Comparison of ENCODE assay signal across 32 mouse cellular contexts in the genomic region with DNA sequence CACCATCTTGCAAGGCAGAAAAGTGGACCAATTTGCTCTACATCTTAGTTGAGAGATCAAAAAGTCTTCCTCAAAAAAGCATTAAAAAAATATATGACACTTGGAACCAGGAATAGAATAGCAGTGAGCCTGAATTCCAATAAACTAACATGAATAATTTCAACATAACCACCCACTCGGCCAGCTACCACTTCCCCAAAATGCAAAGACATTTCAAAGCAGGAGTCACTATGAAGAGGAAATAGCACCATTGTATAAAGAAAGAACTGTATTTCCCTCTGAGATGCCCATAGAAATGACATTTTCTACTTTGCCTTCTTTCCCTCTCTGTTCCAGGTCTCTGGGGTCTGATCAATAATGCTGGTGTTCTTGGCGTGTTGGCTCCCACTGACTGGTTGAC. TPM values are rescaled to one million over a fixed set of nuclear protein-coding genes. Genes with fewer than 3 reads are reported as not detected.
A peak's percentile ranks its signal among the peaks of the same experiment; 100 is the strongest.
DNase-seq lines count a peak whose midpoint lies in the region; ATAC-seq and TF ChIP-seq lines count a peak whose summit lies in the region.
"Had no signal": no experiment of that assay in that cellular context is flagged by ENCODE, and none has a peak within 500 bp of the region (broad histone marks: within the 10 kb centered on the region; RNA-seq: fewer than 3 reads in every experiment).

No protein-coding gene starts in this region.

- ATAC-seq in granulocyte monocyte progenitor cell, adult 5-6 weeks (replicated peaks; ENCODE audit: poor library complexity, severe bottlenecking) = peak; percentile 94
- ATAC-seq in megakaryocyte, adult 5-6 weeks (ENCODE audit: poor library complexity, severe bottlenecking) = peak; percentile 93
- peak; percentile 39; the same call in 1 of the 2 replicates for ATAC-seq in neutrophil, adult 5-6 weeks (ENCODE audit: extremely low read depth, insufficient number of reproducible peaks, low FRiP score, poor library complexity, severe bottlenecking)
- ATAC-seq: forebrain, embryonic 14.5 days; forebrain, postnatal 0 days; hindbrain, postnatal 0 days had no signal

- H3K27ac ChIP-seq in bone marrow macrophage, adult 2 months (ENCODE audit: insufficient read depth, low read depth, low read length) = peak overlapping the region; percentile 56
- H3K27ac ChIP-seq: embryonic facial prominence, embryonic 12.5 days; embryonic facial prominence, embryonic 15.5 days; gastrocnemius, adult 2 months; heart, embryonic 15.5 days; hindbrain, embryonic 14.5 days; hindbrain, postnatal 0 days had no signal

- no peak overlapping the region for H3K4me3 ChIP-seq in bone marrow macrophage, adult 2 months (ENCODE audit: insufficient read depth, low read length)
- H3K4me3 ChIP-seq: embryonic facial prominence, embryonic 12.5 days; embryonic facial prominence, embryonic 15.5 days; gastrocnemius, adult 2 months; heart, embryonic 12.5 days; heart, embryonic 15.5 days had no signal

- TF ChIP-seq POLR2A in bone marrow macrophage, adult 2 months (IDR thresholded peaks at IDR 0.05; ENCODE audit: borderline replicate concordance, low read depth, low read length) = no peak

- no peak for DNase-seq in spleen, adult 12 weeks (ENCODE audit: low spot score)
- DNase-seq in liver = no peak
- no peak for DNase-seq in left cerebral cortex, postnatal 4 days
- DNase-seq: adrenal gland, adult 2 months; adrenal gland, postnatal 14 days; B cell, adult 2 months; cerebellum, adult 11-12 months; cerebellum, adult 8-10 months; cerebellum, postnatal 10 days; cerebellum, postnatal 36 days; forebrain, postnatal 0 days; gastrocnemius, adult 2 months; gastrocnemius, postnatal 14 days; heart, adult 18-20 months; heart, postnatal 10 days; heart, postnatal 36 days had no signal

- intact Hi-C loops in left cerebral cortex, postnatal 4 days (cut with DNase I) = no loop called here

- peaks cover 26% of the 10 kb centered on the region for H3K4me1 ChIP-seq in bone marrow macrophage, adult 2 months (ENCODE audit: control insufficient read depth, insufficient read depth, low read length)
- H3K4me1 ChIP-seq: embryonic facial prominence, embryonic 12.5 days; heart, embryonic 15.5 days had no signal

- TF ChIP-seq CTCF in bone marrow macrophage, adult 2 months (IDR thresholded peaks at IDR 0.05; ENCODE audit: low read depth, low read length) = no peak

RNA-seq across cellular contexts. Expression of a gene that starts 13.7 kb away (rescaled TPM):
- 3.0 and 3.4 TPM in 2 replicates for polyA plus RNA-seq in bone marrow macrophage, adult 2 months (2012; ENCODE audit: insufficient read depth, insufficient read length, missing spikeins)
- 0.09 TPM in 1 of 2 replicates, not detected in the other for total RNA-seq in granulocyte monocyte progenitor cell, adult 5-6 weeks (2014; fragmentation: Nextera tagmentation)
- 0.73 and 0.82 TPM in 2 replicates for total RNA-seq in granulocyte monocyte progenitor cell, adult 5-6 weeks (2017)
- total RNA-seq in megakaryocyte, adult 5-6 weeks (2015) = 12.4 and 13.8 TPM in 2 replicates
- total RNA-seq in megakaryocyte, adult 5-6 weeks (2017) = 16.2 and 17.2 TPM in 2 replicates
- total RNA-seq in neutrophil, adult 5-6 weeks (2017) = 107 and 115 TPM in 2 replicates
- not detected for total RNA-seq in left cerebral cortex, postnatal 4 days (2021)
- total RNA-seq: CH12.LX; forebrain, postnatal 0 days; gastrocnemius, adult 2 months; gastrocnemius, postnatal 14 days; hindbrain, postnatal 0 days had no signal
- polyA plus RNA-seq: brain, embryonic 14.5 days; embryonic facial prominence, embryonic 12.5 days; forebrain, embryonic 11.5 days; forebrain, embryonic 14.5 days; forebrain, postnatal 0 days; G1E; hindbrain, embryonic 11.5 days; hindbrain, embryonic 14.5 days; hindbrain, postnatal 0 days had no signal

RNA-seq across cellular contexts. Expression of a gene that starts 51.5 kb away (rescaled TPM):
- not detected in 2 replicates for polyA plus RNA-seq in bone marrow macrophage, adult 2 months (2012; ENCODE audit: insufficient read depth, insufficient read length, missing spikeins)
- total RNA-seq in granulocyte monocyte progenitor cell, adult 5-6 weeks (2014; fragmentation: Nextera tagmentation) = not detected in 2 replicates
- not detected in 2 replicates for total RNA-seq in granulocyte monocyte progenitor cell, adult 5-6 weeks (2017)
- not detected in 2 replicates for total RNA-seq in megakaryocyte, adult 5-6 weeks (2015)
- total RNA-seq in megakaryocyte, adult 5-6 weeks (2017) = not detected in 2 replicates
- 0.35 and 0.49 TPM in 2 replicates for total RNA-seq in neutrophil, adult 5-6 weeks (2017)
- total RNA-seq in left cerebral cortex, postnatal 4 days (2021) = under 1 TPM in 1 of 2 experiments, not detected in 1; 0.12 TPM
- total RNA-seq: gastrocnemius, adult 2 months; gastrocnemius, postnatal 14 days; heart, adult 18-20 months; heart, postnatal 10 days; heart, postnatal 36 days; hindbrain, postnatal 0 days had no signal
- polyA plus RNA-seq: adrenal gland, adult 2 months; embryonic facial prominence, embryonic 12.5 days; forebrain, embryonic 11.5 days; G1E; heart, embryonic 12.5 days; heart, embryonic 15.5 days had no signal

Comparison
In these comparisons a context has a peak if more than half of its experiments do, and no peak if none do; other contexts are left out.
1. ATAC-seq: peak in every context shown above with its lines; median percentile 94 in granulocyte monocyte progenitor cell, adult 5-6 weeks; 93 in megakaryocyte, adult 5-6 weeks; 39 in neutrophil, adult 5-6 weeks.
2. RNA of a gene that starts 13.7 kb away (total RNA-seq): 107 to 115 TPM in neutrophil, adult 5-6 weeks and 12.4 to 17.2 TPM in megakaryocyte, adult 5-6 weeks; 0.09 to 0.82 TPM in granulocyte monocyte progenitor cell, adult 5-6 weeks and not detected in left cerebral cortex, postnatal 4 days; every median in the first group is over 4 times any median in the second.